Mouse (Mus musculus) lung, embryonic 14.5 days (tissue): Measurements from ENCODE around the gene Sar1b. TPM values are rescaled to one million over a fixed set of nuclear protein-coding genes. Genes with fewer than 3 reads are reported as not detected.

Experiments
- ATAC-seq: fragments of 200-750 bp; cut with Nextera tagmentation; 2 replicates; pipeline ENCODE4 v1.8.0; 2017; ENCODE audit warnings: mild to moderate bottlenecking, moderate TSS enrichment, moderate library complexity; ENCODE audit not compliant: insufficient read depth
- DNase-seq: peaks from one replicate; pipeline ENCODE4 v3.0.0-alpha.2; 2015
- H3K27ac ChIP-seq: fragments of 300-500 bp; sonication (generic); 2 replicates; pipeline ENCODE4 v1.5.1; 2014; ENCODE audit warnings: low read depth, mild to moderate bottlenecking, moderate library complexity
- H3K27me3 ChIP-seq: fragments of 300-500 bp; sonication (generic); 2 replicates; pipeline ENCODE4 v1.6.1; 2014; ENCODE audit warnings: low read length, control low read depth; ENCODE audit not compliant: insufficient read depth
- H3K36me3 ChIP-seq: fragments of 300-500 bp; sonication (generic); 2 replicates; pipeline ENCODE4 v1.6.1; 2014; ENCODE audit warnings: control low read depth; ENCODE audit not compliant: insufficient read depth
- H3K4me1 ChIP-seq: fragments of 300-500 bp; sonication (generic); 2 replicates; pipeline ENCODE4 v1.6.1; 2014; ENCODE audit warnings: antibody characterized with exemption, control low read depth; ENCODE audit not compliant: insufficient read depth
- H3K4me2 ChIP-seq: fragments of 300-500 bp; sonication (generic); 2 replicates; pipeline ENCODE4 v1.6.1; 2014; ENCODE audit warnings: mild to moderate bottlenecking
- H3K4me3 ChIP-seq: fragments of 300-500 bp; sonication (generic); 2 replicates; pipeline ENCODE4 v1.5.1; 2014; ENCODE audit warnings: low read depth, low read length
- H3K9ac ChIP-seq: fragments of 300-500 bp; sonication (generic); 2 replicates; pipeline ENCODE4 v1.6.1; 2014
- H3K9me3 ChIP-seq: fragments of 300-500 bp; sonication (generic); 2 replicates; pipeline ENCODE4 v1.6.1; 2016; ENCODE audit warnings: low read depth, low read length, control low read depth
- CTCF ChIP-seq: IDR thresholded peaks from 2 replicates; pipeline ENCODE4 v1.5.1; 2016; ENCODE audit warnings: antibody characterized with exemption, low read depth
- WGBS: fragments of 180-500 bp; shearing (Covaris S2); extraction: QIAGEN DNeasy Blood & Tissue Kit; methylation state at CpG from one replicate; pipeline ENCODE4 v1.1.7; 2014; 5-methylcytosine and 5-hydroxymethylcytosine counted together
- polyA plus RNA-seq: library from polyadenylated mRNA; unstranded; fragments of >200 nt; fragmentation: Nextera tagmentation; extraction: Ambion mirVana; gene quantifications from 2 replicates; pipeline ENCODE4 v1.2.1, GENCODE M21; 2014

The Sar1b gene
- polyA plus RNA-seq, 1 experiment from 2014 or later = 105 TPM

DNA sequence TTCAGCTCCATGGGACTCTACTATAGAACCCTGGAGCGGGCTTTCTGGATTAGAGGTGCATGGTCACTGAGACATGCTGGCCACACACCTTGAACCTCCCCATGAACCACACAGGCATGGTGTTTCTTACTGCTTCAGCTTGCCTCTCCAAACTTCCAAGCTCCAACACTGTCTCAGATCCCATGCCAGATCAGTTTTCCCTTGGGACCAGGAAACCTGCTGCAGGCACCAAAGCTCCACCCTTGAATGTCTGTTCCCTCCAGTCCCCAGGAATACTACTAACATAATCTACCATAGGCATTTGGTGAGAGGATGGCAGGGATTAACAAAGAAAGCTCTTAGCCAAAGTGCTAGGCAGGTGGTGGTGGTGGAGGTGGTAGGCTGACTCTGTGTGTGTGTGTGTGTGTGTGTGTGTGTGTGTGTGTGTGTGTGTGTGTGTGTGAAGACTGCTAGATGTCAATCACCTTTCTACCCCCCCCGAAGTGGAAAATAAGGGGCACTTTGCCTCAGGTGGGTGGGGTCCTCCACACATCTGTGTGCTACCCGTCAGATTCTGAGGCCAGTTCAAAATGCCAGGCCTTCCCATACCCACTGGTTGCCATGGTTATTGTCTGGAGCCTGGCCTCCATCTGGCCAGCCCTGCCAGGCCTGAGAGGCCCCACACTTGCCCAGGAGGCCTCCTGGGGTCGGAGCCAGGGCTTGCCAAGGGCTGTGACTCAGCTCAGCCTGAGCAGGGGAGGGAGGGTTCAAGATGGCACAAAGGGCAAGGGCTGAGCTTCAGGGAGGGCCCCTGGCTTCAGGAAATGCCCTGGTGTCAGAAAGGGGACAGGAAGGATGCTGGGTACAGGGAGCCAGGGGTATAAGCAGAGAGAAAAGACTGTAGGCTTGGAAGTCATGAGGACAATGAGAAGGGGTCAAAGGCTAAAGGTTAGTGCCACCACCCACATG, 68.7 kb downstream of the Sar1b start:
- TF ChIP-seq CTCF = no peak
- H3K27ac ChIP-seq = no peak overlapping the region
- 73% methylated on average over 4 of the region's 4 CpGs for WGBS

DNA sequence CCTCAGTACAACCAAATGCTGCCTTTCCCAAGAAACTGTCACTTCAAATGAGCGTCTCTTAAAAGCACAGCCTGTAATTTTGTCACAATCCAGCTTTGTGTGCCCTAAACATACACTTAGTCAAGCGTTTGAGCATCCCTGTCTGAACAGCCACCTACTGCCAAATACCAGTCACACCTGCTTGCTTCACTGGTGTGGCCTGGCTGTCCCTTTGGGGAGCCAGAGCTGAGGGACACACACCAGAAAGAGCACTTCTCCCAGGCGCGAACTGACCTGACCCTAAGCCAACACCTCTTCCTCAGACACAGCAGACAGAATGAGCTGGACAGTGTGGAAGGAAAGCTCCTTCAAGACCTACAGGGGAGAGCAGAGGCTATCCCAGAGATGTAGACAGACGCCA, 69.5 kb downstream of the Sar1b start:
- H3K36me3 ChIP-seq = peaks cover 39% of the 10 kb centered on the region
- 78% methylated on average over 5 of the region's 5 CpGs for WGBS

More for the DNA sequence above, 68.7 kb downstream of the Sar1b start:
- H3K4me3 ChIP-seq = no peak overlapping the region
- no peak overlapping the region for H3K4me2 ChIP-seq
- peaks cover 42% of the 10 kb centered on the region for H3K36me3 ChIP-seq
- ATAC-seq (no peak), DNase-seq (no peak)
- no peaks in the 10 kb centered on the region for H3K9me3 ChIP-seq
- H3K4me1 ChIP-seq = no peaks in the 10 kb centered on the region
- H3K9ac ChIP-seq = no peak overlapping the region
- no peaks in the 10 kb centered on the region for H3K27me3 ChIP-seq

DNA sequence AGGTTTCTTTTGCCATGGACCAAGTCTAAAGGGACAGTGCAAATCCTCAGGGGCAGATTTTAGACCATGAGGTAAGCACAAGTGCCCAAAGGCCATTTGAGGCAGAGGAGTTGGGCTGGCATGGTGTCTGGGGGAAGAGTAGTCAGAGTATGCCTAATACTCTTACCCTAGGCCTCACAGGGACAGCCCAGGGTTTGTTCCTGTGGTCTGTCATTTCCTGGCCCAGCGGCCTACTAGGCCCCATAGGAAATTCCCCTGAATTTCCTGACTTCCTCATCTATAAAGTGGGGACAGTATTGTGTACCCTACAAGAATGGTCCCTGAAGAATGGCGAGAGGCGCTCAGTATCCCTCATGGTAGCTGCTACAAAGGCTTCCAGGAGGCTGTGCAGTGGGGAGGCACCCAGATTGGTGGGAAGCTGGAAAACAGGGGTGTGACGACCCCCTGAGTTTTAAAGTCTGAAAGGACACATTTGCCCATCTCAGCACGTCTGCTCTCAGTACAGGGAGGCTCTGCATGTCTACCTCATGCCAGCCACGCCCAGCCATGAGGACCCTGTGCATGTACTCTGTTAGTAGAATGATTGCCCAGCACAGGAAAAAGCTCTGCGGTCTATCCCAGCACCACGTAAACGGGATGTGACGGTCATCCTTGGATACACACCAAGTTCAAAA, 70.0 kb downstream of the Sar1b start:
- Histone ChIP-seq H3K9ac (no peak overlapping the region), H3K9me3 (no peaks in the 10 kb centered on the region), H3K27me3 (no peaks in the 10 kb centered on the region), H3K4me3 (no peak overlapping the region), H3K4me1 (no peaks in the 10 kb centered on the region), H3K27ac (no peak overlapping the region), H3K36me3 (peaks cover 39% of the 10 kb centered on the region), H3K4me2 (no peak overlapping the region)
- ATAC-seq = no peak
- no peak for DNase-seq
- no peak for TF ChIP-seq CTCF
- WGBS = 85% methylated on average over 10 of the region's 10 CpGs

More for the DNA sequence above, 69.5 kb downstream of the Sar1b start:
- H3K9ac ChIP-seq = no peak overlapping the region
- no peaks in the 10 kb centered on the region for H3K27me3 ChIP-seq
- no peak overlapping the region for H3K4me2 ChIP-seq
- no peaks in the 10 kb centered on the region for H3K9me3 ChIP-seq
- no peaks in the 10 kb centered on the region for H3K4me1 ChIP-seq
- no peak for TF ChIP-seq CTCF
- no peak overlapping the region for H3K27ac ChIP-seq
- no peak for ATAC-seq
- no peak overlapping the region for H3K4me3 ChIP-seq
- DNase-seq = no peak

DNA sequence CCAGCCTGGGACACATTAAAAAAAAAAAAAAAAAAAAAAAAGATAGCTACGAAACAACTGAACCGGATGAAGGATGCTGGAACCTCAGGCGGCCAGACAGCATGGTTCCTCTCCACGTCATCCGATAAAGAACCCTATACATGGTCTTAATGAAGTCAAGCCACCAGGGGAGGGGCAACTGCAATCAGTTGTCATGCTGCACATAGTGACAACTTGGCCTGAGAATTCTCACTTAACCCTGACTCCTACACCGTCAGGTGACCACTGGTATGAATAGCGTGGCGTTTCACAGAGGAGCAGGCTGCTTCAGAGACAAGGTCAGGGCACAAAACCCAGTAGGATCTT, 70.6 kb downstream of the Sar1b start:
- Histone ChIP-seq H3K36me3 (peaks cover 39% of the 10 kb centered on the region), H3K27me3 (no peaks in the 10 kb centered on the region), H3K4me2 (no peak overlapping the region), H3K9me3 (no peaks in the 10 kb centered on the region), H3K4me1 (no peaks in the 10 kb centered on the region), H3K27ac (no peak overlapping the region), H3K4me3 (no peak overlapping the region), H3K9ac (no peak overlapping the region)
- WGBS = 90% methylated on average over 8 of the region's 8 CpGs
- no peak for TF ChIP-seq CTCF
- ATAC-seq = no peak
- no peak for DNase-seq

DNA sequence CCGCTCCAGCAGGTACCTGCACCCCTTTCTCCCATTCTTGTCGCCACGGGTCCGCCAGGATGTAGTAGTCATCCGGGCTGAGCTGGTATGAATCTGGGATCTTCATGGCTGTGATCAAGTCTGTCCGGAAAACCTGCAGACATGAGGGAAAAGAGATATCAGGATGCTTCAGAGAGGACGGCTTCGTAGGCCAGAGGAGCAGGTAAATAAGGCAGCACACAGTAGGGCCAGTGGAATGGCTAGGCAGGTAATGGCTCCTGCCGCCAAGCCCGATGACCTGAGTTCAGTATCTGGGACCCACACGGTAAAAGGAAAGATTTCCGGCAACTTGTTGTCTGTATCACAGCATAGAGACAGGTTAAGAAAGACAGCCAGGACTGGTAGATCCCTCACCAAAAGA, 72.1 kb downstream of the Sar1b start:
- H3K27ac ChIP-seq = no peak overlapping the region
- H3K9me3 ChIP-seq = no peaks in the 10 kb centered on the region
- no peak overlapping the region for H3K4me3 ChIP-seq
- ATAC-seq (no peak), DNase-seq (no peak)
- H3K4me2 ChIP-seq = no peak overlapping the region
- no peak overlapping the region for H3K9ac ChIP-seq
- TF ChIP-seq CTCF = no peak
- no peaks in the 10 kb centered on the region for H3K27me3 ChIP-seq
- peaks cover 26% of the 10 kb centered on the region for H3K36me3 ChIP-seq
- no peaks in the 10 kb centered on the region for H3K4me1 ChIP-seq
- WGBS = 89% methylated on average over 12 of the region's 12 CpGs

DNA sequence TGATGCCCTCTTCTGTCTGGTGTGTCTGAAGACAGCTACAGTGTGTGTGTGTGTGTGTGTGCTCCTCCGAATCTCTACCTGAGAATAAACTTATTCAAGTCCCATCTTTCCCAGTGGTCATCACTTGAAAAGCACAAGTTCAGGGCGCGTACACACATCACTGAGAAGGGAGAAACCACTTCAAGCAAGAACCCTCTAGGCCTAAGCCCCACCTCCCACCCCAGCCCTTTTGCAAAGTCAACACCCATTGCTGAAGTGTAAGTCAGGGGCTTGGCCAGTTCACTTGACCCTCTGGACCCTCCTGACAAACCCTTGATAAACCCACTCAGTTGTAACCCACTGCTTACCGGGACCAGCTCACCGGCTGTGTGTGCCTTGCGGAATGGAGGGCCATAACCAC, 73.0 kb downstream of the Sar1b start:
- no peak overlapping the region for H3K4me2 ChIP-seq
- TF ChIP-seq CTCF = no peak
- no peak for DNase-seq
- ATAC-seq = no peak
- H3K27ac ChIP-seq = no peak overlapping the region
- WGBS = 68% methylated on average over 6 of the region's 6 CpGs
- no peaks in the 10 kb centered on the region for H3K9me3 ChIP-seq
- H3K4me3 ChIP-seq = no peak overlapping the region
- H3K9ac ChIP-seq = no peak overlapping the region
- peaks cover 23% of the 10 kb centered on the region for H3K36me3 ChIP-seq
- H3K27me3 ChIP-seq = no peaks in the 10 kb centered on the region
- H3K4me1 ChIP-seq = no peaks in the 10 kb centered on the region
